Mouse (Mus musculus) spleen, adult 2 months (tissue): Measurements from ENCODE around the gene Olfr1228. TPM values are rescaled to one million over a fixed set of nuclear protein-coding genes. Genes with fewer than 3 reads are reported as not detected.

ENCODE experiments used
- DNase-seq, 2 experiments: peaks; one replicate each; pipeline versions ENCODE4 v3.0.0 to v3.0.0-alpha.2; 2012 to 2021; ENCODE audit warnings: low spot score in 2 of 2, low read depth in 1 of 2
- H3K27ac ChIP-seq: fragments of 200-500 bp; 2 replicates; pipeline ENCODE4 v1.5.1; 2012; ENCODE audit warnings: low read length, inconsistent platforms; ENCODE audit not compliant: insufficient read depth
- H3K27me3 ChIP-seq: fragments of 200-500 bp; 2 replicates; pipeline ENCODE4 v1.6.1; 2012; ENCODE audit warnings: mild to moderate bottlenecking, moderate library complexity, low read length, inconsistent platforms; ENCODE audit not compliant: control insufficient read depth, insufficient read depth
- H3K36me3 ChIP-seq: fragments of 200-500 bp; 2 replicates; pipeline ENCODE4 v1.6.1; 2012; ENCODE audit warnings: mild to moderate bottlenecking, low read length, inconsistent platforms; ENCODE audit not compliant: control insufficient read depth, insufficient read depth
- H3K4me1 ChIP-seq: fragments of 200-500 bp; 2 replicates; pipeline ENCODE4 v1.6.1; 2011; ENCODE audit warnings: inconsistent platforms; ENCODE audit not compliant: control insufficient read depth, insufficient read depth, insufficient read length
- H3K4me3 ChIP-seq: fragments of 200-500 bp; 2 replicates; pipeline ENCODE4 v1.5.1; 2011; ENCODE audit warnings: mild to moderate bottlenecking, inconsistent platforms; ENCODE audit not compliant: insufficient read depth, insufficient read length; ENCODE audit errors: extremely low read depth
- CTCF ChIP-seq: fragments of 200-500 bp; IDR thresholded peaks from 2 replicates; pipeline ENCODE4 v1.5.1; 2011; ENCODE audit warnings: mild to moderate bottlenecking, inconsistent platforms; ENCODE audit not compliant: insufficient read depth, insufficient read length, insufficient replicate concordance; ENCODE audit errors: extremely low read depth
- POLR2A ChIP-seq: fragments of 200-500 bp; IDR thresholded peaks from 2 replicates; pipeline ENCODE4 v1.6.1; 2011; ENCODE audit warnings: low read depth, low read length, inconsistent platforms
- WGBS: fragments of 180-500 bp; shearing (Covaris S2); methylation state at CpG from one replicate; pipeline ENCODE4 v1.1.7; 2018; 5-methylcytosine and 5-hydroxymethylcytosine counted together
- polyA plus RNA-seq: library from polyadenylated mRNA; depleted of rRNA; stranded (reverse); fragments of >200 nt; gene quantifications from 2 replicates; pipeline ENCODE4 v1.2.3, GENCODE M21; 2012; rRNA removed

Olfr1228 gene
- not detected in 2 replicates for polyA plus RNA-seq

DNA sequence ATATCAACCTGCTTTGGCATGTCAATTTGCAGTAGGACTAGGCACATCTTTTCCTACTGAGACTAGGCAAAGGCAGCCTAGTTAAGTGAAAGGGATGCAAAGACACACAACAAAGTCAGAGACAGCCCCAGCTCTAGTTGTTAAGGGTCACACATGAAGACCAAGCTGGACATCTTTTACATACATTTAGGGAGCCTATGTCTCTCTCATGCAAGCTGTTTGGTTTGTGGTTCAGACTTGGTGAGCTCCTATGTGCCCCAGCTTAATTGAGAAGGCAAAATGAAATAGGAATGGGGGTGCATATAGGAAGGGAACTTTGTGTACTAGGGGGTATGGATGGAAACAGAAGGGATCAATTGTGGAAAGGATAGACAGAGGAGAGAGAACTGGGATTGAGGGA, at the start of gene Olfr1228:
Gene Olfr1228 (minus strand): TSS at position 101 of the 400 bp plus-strand sequence.
- DNase-seq: no peak
- H3K27ac ChIP-seq: no peak within 1 kb of the TSS
- no peaks in the 10 kb centered on the region for H3K4me1 ChIP-seq
- H3K36me3 ChIP-seq: no peaks in the 10 kb centered on the region
- no peak within 1 kb of the TSS for H3K4me3 ChIP-seq
- TF ChIP-seq POLR2A: no peak
- no peak for TF ChIP-seq CTCF
- H3K27me3 ChIP-seq: no peaks in the 10 kb centered on the region

GRCm38 (mm10) chr2:89297168-89297567, 43.3 kb upstream of the Olfr1228 start, which contains the start of gene Olfr1230:
Gene Olfr1230, minus strand, starts transcription at chr2:89297268.
- 94% methylated on average over 1 of the region's 1 CpGs for WGBS
- no peak within 1 kb of the TSS for H3K4me3 ChIP-seq
- TF ChIP-seq POLR2A: no peak
- no peak for TF ChIP-seq CTCF
- no peaks in the 10 kb centered on the region for H3K36me3 ChIP-seq
- DNase-seq: no peak
- no peaks in the 10 kb centered on the region for H3K4me1 ChIP-seq
- H3K27me3 ChIP-seq: no peaks in the 10 kb centered on the region
- no peak within 1 kb of the TSS for H3K27ac ChIP-seq

DNA sequence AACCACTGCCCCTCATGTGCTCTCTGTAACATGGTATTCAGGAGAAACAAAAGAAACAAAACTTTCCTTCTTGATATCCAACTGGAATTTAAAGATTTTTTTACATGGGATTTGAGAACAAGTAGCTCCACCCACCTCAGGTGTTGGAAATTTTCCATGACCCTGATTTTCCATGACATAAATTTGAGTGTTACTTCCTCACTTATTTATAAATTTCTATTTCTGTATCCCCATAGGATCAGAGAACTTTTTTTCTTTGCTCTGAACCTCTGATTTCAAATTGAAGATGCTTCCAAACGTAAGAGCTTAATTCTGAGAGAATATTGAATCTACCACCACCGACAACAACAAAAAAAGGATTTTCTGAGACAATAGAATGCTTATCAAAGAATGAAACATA, 34.1 kb upstream of the Olfr1228 start, which contains the start of gene Olfr1229:
Gene Olfr1229 (minus strand): TSS at position 101 of the 400 bp plus-strand sequence.
- TF ChIP-seq POLR2A: no peak
- no peak for TF ChIP-seq CTCF
- no peak within 1 kb of the TSS for H3K27ac ChIP-seq
- H3K27me3 ChIP-seq: no peaks in the 10 kb centered on the region
- no peaks in the 10 kb centered on the region for H3K36me3 ChIP-seq
- 77% methylated on average over 2 of the region's 2 CpGs for WGBS
- H3K4me3 ChIP-seq: no peak within 1 kb of the TSS
- DNase-seq: no peak
- H3K4me1 ChIP-seq: no peaks in the 10 kb centered on the region

DNA sequence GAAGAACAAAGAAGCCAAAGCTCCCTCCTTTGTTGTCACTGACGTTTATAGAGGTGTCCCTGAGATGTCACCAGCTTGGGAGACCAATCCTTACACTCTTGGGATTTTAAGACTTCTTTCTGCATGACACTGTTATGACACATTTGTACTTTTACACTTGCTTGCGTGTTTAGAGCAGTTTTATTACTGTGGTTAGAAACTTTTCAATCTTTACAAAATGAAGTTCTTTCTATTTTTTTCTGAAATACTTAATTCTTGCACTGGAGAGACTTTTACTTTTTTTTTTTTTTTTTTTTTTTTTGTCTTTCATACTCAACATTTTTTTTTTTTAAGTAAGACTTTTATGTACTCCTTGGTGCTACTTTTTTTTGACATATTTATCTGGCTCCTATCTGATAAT, 53.9 kb downstream of the Olfr1228 start, which contains the start of gene Olfr1226:
Gene Olfr1226 (minus strand): TSS at position 101 of the 400 bp plus-strand sequence.
- Histone ChIP-seq H3K27ac (no peak within 1 kb of the TSS), H3K4me3 (no peak within 1 kb of the TSS), H3K4me1 (no peaks in the 10 kb centered on the region), H3K27me3 (no peaks in the 10 kb centered on the region), H3K36me3 (no peaks in the 10 kb centered on the region)
- TF ChIP-seq CTCF: no peak
- no peak for TF ChIP-seq POLR2A
- WGBS: 75% methylated on average over 2 of the region's 2 CpGs
- no peak for DNase-seq

Other genes with a start within 250 kb of the Olfr1228 start
- not detected in 2 replicates for gene Olfr1215, start 247.1 kb downstream of the Olfr1228 start, polyA plus RNA-seq
- not detected in 2 replicates for gene Olfr1216, start 235.7 kb downstream of the Olfr1228 start, polyA plus RNA-seq
- not detected in 2 replicates for gene Olfr1217, start 222.0 kb downstream of the Olfr1228 start, polyA plus RNA-seq
- not detected in 2 replicates for gene Olfr1218, start 192.9 kb downstream of the Olfr1228 start, polyA plus RNA-seq
- not detected in 2 replicates for gene Olfr1219, start 170.5 kb downstream of the Olfr1228 start, polyA plus RNA-seq
- not detected in 2 replicates for gene Olfr1220, start 147.2 kb downstream of the Olfr1228 start, polyA plus RNA-seq
- gene Olfr1221, start 136.8 kb downstream of the Olfr1228 start, polyA plus RNA-seq: not detected in 2 replicates
- not detected in 2 replicates for gene Olfr1222, start 121.0 kb downstream of the Olfr1228 start, polyA plus RNA-seq
- gene Olfr1223, start 102.5 kb downstream of the Olfr1228 start, polyA plus RNA-seq: not detected in 2 replicates
- gene Olfr1224-ps1, start 90.0 kb downstream of the Olfr1228 start, polyA plus RNA-seq: not detected in 2 replicates
- gene Olfr1225, start 79.4 kb downstream of the Olfr1228 start, polyA plus RNA-seq: not detected in 2 replicates
- not detected in 2 replicates for gene Olfr1226, start 54.0 kb downstream of the Olfr1228 start, polyA plus RNA-seq
- gene Olfr1229, start 34.0 kb upstream of the Olfr1228 start, polyA plus RNA-seq: not detected in 2 replicates
- gene Olfr1230, start 43.2 kb upstream of the Olfr1228 start, polyA plus RNA-seq: not detected in 2 replicates
- not detected in 2 replicates for gene Olfr1231, start 53.0 kb upstream of the Olfr1228 start, polyA plus RNA-seq
- gene Olfr1232, start 75.6 kb upstream of the Olfr1228 start, polyA plus RNA-seq: not detected in 2 replicates
- gene Olfr1233, start 88.3 kb upstream of the Olfr1228 start, polyA plus RNA-seq: not detected in 2 replicates
- not detected in 2 replicates for gene Olfr1234, start 110.8 kb upstream of the Olfr1228 start, polyA plus RNA-seq
- not detected in 2 replicates for gene Olfr1238, start 155.6 kb upstream of the Olfr1228 start, polyA plus RNA-seq
- not detected in 2 replicates for gene Olfr1239, start 166.3 kb upstream of the Olfr1228 start, polyA plus RNA-seq
- not detected in 2 replicates for gene Olfr1240, start 188.9 kb upstream of the Olfr1228 start, polyA plus RNA-seq
- gene Olfr1241, start 233.1 kb upstream of the Olfr1228 start, polyA plus RNA-seq: not detected in 2 replicates
- not detected in 2 replicates for gene Olfr1242, start 244.3 kb upstream of the Olfr1228 start, polyA plus RNA-seq